Mouse (Mus musculus) bone marrow, adult 2 months (tissue): ENCODE data around the gene Extl1.

Experiments used
- CTCF ChIP-seq: fragments of 200-500 bp; IDR thresholded peaks from 2 replicates; pipeline ENCODE4 v1.5.1; 2011; ENCODE audit warnings: low read length, control low read depth; ENCODE audit not compliant: control insufficient read depth, insufficient read depth
- POLR2A ChIP-seq: fragments of 200-500 bp; IDR thresholded peaks from 2 replicates; pipeline ENCODE4 v1.6.1; 2011; ENCODE audit warnings: low read depth, mild to moderate bottlenecking, control low read depth, low read length, borderline replicate concordance; ENCODE audit not compliant: control insufficient read depth

DNA sequence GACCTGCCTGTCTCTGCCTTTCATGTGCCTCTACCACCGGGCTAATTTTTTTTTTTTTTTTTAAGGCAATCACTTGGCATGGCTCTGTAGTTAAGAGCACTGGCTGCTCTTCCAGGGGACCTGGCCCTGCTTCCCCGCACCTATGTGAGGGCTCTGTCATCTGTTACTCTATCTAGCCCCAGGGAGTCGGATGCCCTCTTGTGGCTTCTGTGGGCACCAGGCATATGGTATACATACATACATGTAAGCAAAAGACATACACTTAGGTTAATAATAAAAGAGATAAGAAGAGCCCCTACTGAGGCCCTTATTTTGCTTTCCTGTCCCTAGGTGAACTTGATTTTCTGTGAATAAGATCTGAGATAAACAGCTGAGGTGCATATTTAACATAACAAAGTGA lies 39.0 kb downstream of the Extl1 start:
- TF ChIP-seq CTCF (no peak), POLR2A (no peak)
